In genomic region chr7:97687831-97688230, GRCm38 (mm10) we compare ENCODE assay signal across 26 mouse cellular contexts.
"Had no signal": no experiment of that assay in that cellular context is flagged by ENCODE, and none has a peak within 500 bp of the region (broad histone marks: within the 10 kb centered on the region; RNA-seq: fewer than 3 reads in every experiment).

No protein-coding gene starts in this region.

- DNase-seq: gastrocnemius, adult 2 months; gastrocnemius, postnatal 10 days; gastrocnemius, postnatal 25 days; heart, adult 11 months; heart, adult 2 months; heart, postnatal 10 days; heart, postnatal 4 days; kidney, adult 18-20 months; kidney, adult 8-10 months; kidney, postnatal 10 days; kidney, postnatal 36 days; layer of hippocampus, adult 9-11 months; layer of hippocampus, postnatal 36 days; left cerebral cortex, postnatal 4 days had no signal

- H3K27ac ChIP-seq: gastrocnemius, adult 2 months; heart, adult 2 months; hindbrain, embryonic 10.5 days; hindbrain, embryonic 12.5 days; hindbrain, embryonic 14.5 days; intestine, embryonic 15.5 days; limb, embryonic 13.5 days; limb, embryonic 15.5 days; liver, embryonic 12.5 days; liver, embryonic 14.5 days had no signal

- H3K4me3 ChIP-seq: gastrocnemius, adult 2 months; heart, adult 2 months; heart, embryonic 12.5 days; hindbrain, embryonic 10.5 days; hindbrain, embryonic 12.5 days; intestine, embryonic 15.5 days; limb, embryonic 13.5 days; limb, embryonic 15.5 days; liver, embryonic 12.5 days had no signal

- H3K4me1 ChIP-seq: heart, embryonic 12.5 days; hindbrain, embryonic 10.5 days; hindbrain, embryonic 12.5 days; intestine, embryonic 15.5 days; limb, embryonic 13.5 days; limb, embryonic 15.5 days; liver, embryonic 12.5 days had no signal

- ATAC-seq: hindbrain, embryonic 16.5 days; inflammation-experienced regulatory T-cells, adult 6 months; intestine, embryonic 15.5 days; intestine, postnatal 0 days; liver, embryonic 12.5 days had no signal

- H3K9me3 ChIP-seq: heart, embryonic 12.5 days; hindbrain, embryonic 10.5 days; hindbrain, embryonic 12.5 days; intestine, embryonic 15.5 days; limb, embryonic 13.5 days; limb, embryonic 15.5 days; liver, embryonic 12.5 days had no signal

- H3K4me2 ChIP-seq: heart, embryonic 12.5 days; hindbrain, embryonic 12.5 days; hindbrain, embryonic 14.5 days; intestine, embryonic 15.5 days; limb, embryonic 13.5 days; limb, embryonic 15.5 days; liver, embryonic 12.5 days had no signal

- H3K9ac ChIP-seq: heart, embryonic 12.5 days; hindbrain, embryonic 12.5 days; hindbrain, embryonic 14.5 days; intestine, embryonic 15.5 days; limb, embryonic 13.5 days; limb, embryonic 15.5 days; liver, embryonic 12.5 days; liver, embryonic 14.5 days had no signal

- H3K27me3 ChIP-seq: heart, embryonic 12.5 days; hindbrain, embryonic 12.5 days; intestine, embryonic 15.5 days; limb, embryonic 13.5 days; limb, embryonic 15.5 days; liver, embryonic 12.5 days had no signal
